ENCODE assay signal across 18 mouse cellular contexts in genomic region chr6:48682271-48682670, GRCm38 (mm10). TPM values are rescaled to one million over a fixed set of nuclear protein-coding genes. Genes with fewer than 3 reads are reported as not detected.
DNase-seq lines count a peak whose midpoint lies in the region; ATAC-seq lines count a peak whose summit lies in the region.
"Had no signal": no experiment of that assay in that cellular context is flagged by ENCODE, and none has a peak within 500 bp of the region (broad histone marks: within the 10 kb centered on the region; RNA-seq: fewer than 3 reads in every experiment).

No protein-coding gene starts in this region.

- no peaks in the 10 kb centered on the region for H3K9me3 ChIP-seq in kidney, embryonic 16.5 days (ENCODE audit: low read length)
- H3K9me3 ChIP-seq in lung, embryonic 16.5 days (ENCODE audit: control insufficient read depth, low read length), result no peaks in the 10 kb centered on the region
- H3K9me3 ChIP-seq: embryonic facial prominence, embryonic 13.5 days; midbrain, embryonic 13.5 days had no signal

- no peak overlapping the region for H3K9ac ChIP-seq in kidney, embryonic 16.5 days (replicated peaks; ENCODE audit: low read length)
- no peak overlapping the region for H3K9ac ChIP-seq in lung, embryonic 16.5 days (ENCODE audit: low read length)
- H3K9ac ChIP-seq: embryonic facial prominence, embryonic 13.5 days; midbrain, embryonic 13.5 days had no signal

- H3K4me1 ChIP-seq in kidney, embryonic 16.5 days (ENCODE audit: insufficient read depth, low read length), result no peaks in the 10 kb centered on the region
- no peaks in the 10 kb centered on the region for H3K4me1 ChIP-seq in lung, embryonic 16.5 days (replicated peaks; ENCODE audit: control insufficient read depth, insufficient read depth, low read length)
- peaks cover 19% of the 10 kb centered on the region; the same call in 1 of the 2 replicates for H3K4me1 ChIP-seq in brown adipose tissue, adult 24 weeks (ENCODE audit: control insufficient read depth, insufficient read depth, insufficient read length, low read length)
- H3K4me1 ChIP-seq: embryonic facial prominence, embryonic 13.5 days; midbrain, embryonic 13.5 days had no signal

- H3K36me3 ChIP-seq in kidney, embryonic 16.5 days (ENCODE audit: insufficient read depth, low read length), result 0 out of 2 replicates have a peak, but pooled peaks cover 5% of the 10 kb centered on the region
- H3K36me3 ChIP-seq in lung, embryonic 16.5 days (ENCODE audit: control insufficient read depth, insufficient read depth, low read length), result 0 out of 2 replicates have a peak, but pooled peaks cover 2% of the 10 kb centered on the region
- H3K36me3 ChIP-seq: embryonic facial prominence, embryonic 13.5 days; midbrain, embryonic 13.5 days had no signal

- H3K27me3 ChIP-seq in kidney, embryonic 16.5 days (ENCODE audit: insufficient read depth, low read length), result no peaks in the 10 kb centered on the region
- H3K27me3 ChIP-seq in lung, embryonic 16.5 days (ENCODE audit: control insufficient read depth, insufficient read depth, low read depth, low read length), result no peaks in the 10 kb centered on the region
- H3K27me3 ChIP-seq: embryonic facial prominence, embryonic 13.5 days; midbrain, embryonic 13.5 days had no signal

- H3K27ac ChIP-seq in kidney, embryonic 16.5 days (ENCODE audit: low read length), result peak overlapping the region; percentile 68
- H3K27ac ChIP-seq in lung, embryonic 16.5 days (ENCODE audit: low read length), result peak overlapping the region; percentile 29; the same call in 1 of the 2 replicates
- H3K27ac ChIP-seq in brown adipose tissue, adult 24 weeks (replicated peaks; ENCODE audit: low read depth, low read length), result peak overlapping the region; percentile 92
- H3K27ac ChIP-seq: embryonic facial prominence, embryonic 13.5 days; hindbrain, postnatal 0 days; layer of hippocampus, adult 2 months; midbrain, embryonic 13.5 days had no signal

- no peak for ATAC-seq in kidney, embryonic 16.5 days (ENCODE audit: low FRiP score, low TSS enrichment)
- ATAC-seq in lung, embryonic 16.5 days (ENCODE audit: low read depth), result no peak
- no peak for ATAC-seq in monocyte, adult 5-6 weeks (replicated peaks; ENCODE audit: insufficient number of reproducible peaks, low FRiP score, low TSS enrichment, poor library complexity, severe bottlenecking)
- ATAC-seq: hindbrain, postnatal 0 days; midbrain, embryonic 13.5 days had no signal

- peak; percentile 10 to 53 for DNase-seq in frontal cortex, adult 2 months (ENCODE audit: extremely low spot score in 1 of 2, low spot score in 1 of 2)
- no peak for DNase-seq in frontal cortex, postnatal 10 days (ENCODE audit: low spot score in 2 of 2)
- no peak for DNase-seq in kidney, adult 8-10 months
- no peak for DNase-seq in lung, postnatal 36 days
- DNase-seq: cerebellum, adult 11 months; heart, postnatal 36 days; right cerebral cortex, postnatal 14 days; thymus, postnatal 25 days had no signal

- 65% methylated on average over 4 of the region's 4 CpGs for WGBS in kidney, embryonic 16.5 days
- 70% methylated on average over 4 of the region's 4 CpGs for WGBS in lung, embryonic 16.5 days

- H3K4me2 ChIP-seq in kidney, embryonic 16.5 days (replicated peaks; ENCODE audit: low read depth, low read length), result no peak overlapping the region
- H3K4me2 ChIP-seq in lung, embryonic 16.5 days (ENCODE audit: low read depth, low read length), result no peak overlapping the region
- H3K4me2 ChIP-seq: embryonic facial prominence, embryonic 13.5 days; midbrain, embryonic 13.5 days had no signal

- no peak overlapping the region for H3K4me3 ChIP-seq in kidney, embryonic 16.5 days (ENCODE audit: low read length)
- H3K4me3 ChIP-seq in lung, embryonic 16.5 days (ENCODE audit: low read length), result no peak overlapping the region
- H3K4me3 ChIP-seq in brown adipose tissue, adult 24 weeks (ENCODE audit: insufficient read depth, low read depth, low read length), result no peak overlapping the region
- H3K4me3 ChIP-seq: embryonic facial prominence, embryonic 13.5 days; layer of hippocampus, adult 2 months; midbrain, embryonic 13.5 days had no signal

RNA-seq across cellular contexts. Expression of gene Gimap4, which starts 2.1 kb away (rescaled TPM):
- polyA plus RNA-seq in frontal cortex, adult 2 months (2012; rRNA removed), result 0.68 and 0.69 TPM in 2 replicates
- polyA plus RNA-seq in kidney, embryonic 16.5 days (2015; fragmentation: Nextera tagmentation; extraction: Ambion mirVana), result 84.6 and 86.0 TPM in 2 replicates
- 53.8 and 58.5 TPM in 2 replicates for polyA plus RNA-seq in lung, embryonic 16.5 days (2015; fragmentation: Nextera tagmentation; extraction: Ambion mirVana)
- polyA plus RNA-seq in brown adipose tissue, adult 24 weeks (2012; ENCODE audit: insufficient read depth, insufficient read length, missing spikeins), result 13.3 and 27.1 TPM in 2 replicates
- total RNA-seq in monocyte, adult 5-6 weeks (2017), result 697 to 2,222 TPM (median 742 TPM) in 3 replicates
- total RNA-seq: layer of hippocampus, adult 2 months had no signal

RNA-seq across cellular contexts. Expression of gene Gimap9, which starts 6.3 kb away (rescaled TPM):
- 0.46 and 0.90 TPM in 2 replicates for polyA plus RNA-seq in frontal cortex, adult 2 months (2012; rRNA removed)
- 12.7 and 14.8 TPM in 2 replicates for polyA plus RNA-seq in kidney, embryonic 16.5 days (2015; fragmentation: Nextera tagmentation; extraction: Ambion mirVana)
- 14.2 and 14.6 TPM in 2 replicates for polyA plus RNA-seq in lung, embryonic 16.5 days (2015; fragmentation: Nextera tagmentation; extraction: Ambion mirVana)
- 2.5 and 5.9 TPM in 2 replicates for polyA plus RNA-seq in brown adipose tissue, adult 24 weeks (2012; ENCODE audit: insufficient read depth, insufficient read length, missing spikeins)
- 104 to 288 TPM (median 141 TPM) in 3 replicates for total RNA-seq in monocyte, adult 5-6 weeks (2017)

RNA-seq across cellular contexts. Expression of gene Gimap6, which starts 25.8 kb away (rescaled TPM):
- 4.0 and 4.5 TPM in 2 replicates for polyA plus RNA-seq in frontal cortex, adult 2 months (2012; rRNA removed)
- 59.4 and 67.3 TPM in 2 replicates for polyA plus RNA-seq in kidney, embryonic 16.5 days (2015; fragmentation: Nextera tagmentation; extraction: Ambion mirVana)
- polyA plus RNA-seq in lung, embryonic 16.5 days (2015; fragmentation: Nextera tagmentation; extraction: Ambion mirVana), result 50.6 and 54.7 TPM in 2 replicates
- polyA plus RNA-seq in brown adipose tissue, adult 24 weeks (2012; ENCODE audit: insufficient read depth, insufficient read length, missing spikeins), result 27.2 and 40.0 TPM in 2 replicates
- 355 to 968 TPM (median 415 TPM) in 3 replicates for total RNA-seq in monocyte, adult 5-6 weeks (2017)

RNA-seq across cellular contexts. Expression of gene Gimap8, which starts 35.2 kb away (rescaled TPM):
- 1.4 and 2.1 TPM in 2 replicates for polyA plus RNA-seq in frontal cortex, adult 2 months (2012; rRNA removed)
- polyA plus RNA-seq in kidney, embryonic 16.5 days (2015; fragmentation: Nextera tagmentation; extraction: Ambion mirVana), result 3.5 TPM in 2 replicates
- polyA plus RNA-seq in lung, embryonic 16.5 days (2015; fragmentation: Nextera tagmentation; extraction: Ambion mirVana), result 5.9 and 6.1 TPM in 2 replicates
- polyA plus RNA-seq in brown adipose tissue, adult 24 weeks (2012; ENCODE audit: insufficient read depth, insufficient read length, missing spikeins), result 3.4 and 5.1 TPM in 2 replicates
- 132 to 417 TPM (median 134 TPM) in 3 replicates for total RNA-seq in monocyte, adult 5-6 weeks (2017)

RNA-seq across cellular contexts. Expression of gene Gm28053, which starts 36.1 kb away (rescaled TPM):
- 0.54 and 2.1 TPM in 2 replicates for polyA plus RNA-seq in frontal cortex, adult 2 months (2012; rRNA removed)
- 1.4 and 2.4 TPM in 2 replicates for polyA plus RNA-seq in kidney, embryonic 16.5 days (2015; fragmentation: Nextera tagmentation; extraction: Ambion mirVana)
- 3.6 and 4.6 TPM in 2 replicates for polyA plus RNA-seq in lung, embryonic 16.5 days (2015; fragmentation: Nextera tagmentation; extraction: Ambion mirVana)
- not detected in 2 replicates for polyA plus RNA-seq in brown adipose tissue, adult 24 weeks (2012; ENCODE audit: insufficient read depth, insufficient read length, missing spikeins)
- total RNA-seq in monocyte, adult 5-6 weeks (2017), result 17.6 to 57.0 TPM (median 34.4 TPM) in 3 replicates
- total RNA-seq: hindbrain, postnatal 0 days; layer of hippocampus, adult 2 months had no signal
- polyA plus RNA-seq: hindbrain, postnatal 0 days; limb, embryonic 11.5 days; liver, embryonic 16.5 days; midbrain, embryonic 13.5 days had no signal

Comparison
In these comparisons a context has a peak if more than half of its experiments do, and no peak if none do; other contexts are left out.
1. DNase-seq: peak in frontal cortex, adult 2 months (2 of 2); none in frontal cortex, postnatal 10 days (0 of 2), kidney, adult 8-10 months (0 of 2) and lung, postnatal 36 days (single experiment).
2. H3K27ac ChIP-seq: peak in every context shown above with its lines; median percentile 92 in brown adipose tissue, adult 24 weeks; 68 in kidney, embryonic 16.5 days; 29 in lung, embryonic 16.5 days.